Mouse (Mus musculus) MEL (cell line): ENCODE data around the gene D1Ertd622e. TPM values are rescaled to one million over a fixed set of nuclear protein-coding genes. Genes with fewer than 3 reads are reported as not detected.

Source experiments
- DNase-seq: peaks from one replicate; pipeline ENCODE4 v3.0.0; 2011; ENCODE audit warnings: low read depth, low spot score
- H3K27ac ChIP-seq: 2 replicates; pipeline ENCODE4 v1.5.1; 2012; ENCODE audit warnings: low read depth, mild to moderate bottlenecking, control low read depth, low read length, moderate library complexity; ENCODE audit not compliant: control insufficient read depth
- H3K27me3 ChIP-seq, 2 experiments: fragments of 150-350 bp in 1 of 2; sonication (generic) in 1 of 2; 2 replicates each; pipeline ENCODE4 v1.6.1; 2012; ENCODE audit warnings: low read length in 2 of 2, mild to moderate bottlenecking in 2 of 2, improper control_type of control experiment in 1 of 2, moderate library complexity in 1 of 2; ENCODE audit not compliant: insufficient read depth in 2 of 2, control insufficient read depth in 1 of 2
- H3K36me3 ChIP-seq, 2 experiments: 2 replicates each; pipeline ENCODE4 v1.6.1; 2012 to 2014; ENCODE audit warnings: low read length in 2 of 2, improper control_type of control experiment in 1 of 2, inconsistent platforms in 1 of 2, mild to moderate bottlenecking in 1 of 2; ENCODE audit not compliant: insufficient read depth in 2 of 2, control insufficient read depth in 1 of 2
- H3K4me1 ChIP-seq, 2 experiments: fragments of 150-350 bp in 1 of 2; sonication (generic) in 1 of 2; 2 replicates each; pipeline ENCODE4 v1.6.1; 2012; ENCODE audit warnings: low read length in 2 of 2, improper control_type of control experiment in 1 of 2, mild to moderate bottlenecking in 1 of 2; ENCODE audit not compliant: insufficient read depth in 2 of 2, control insufficient read depth in 1 of 2
- H3K4me3 ChIP-seq, 2 experiments: fragments of 150-350 bp in 1 of 2; sonication (generic) in 1 of 2; 2 replicates each; pipeline ENCODE4 v1.5.1; 2012; ENCODE audit warnings: low read depth in 2 of 2, low read length in 2 of 2, mild to moderate bottlenecking in 2 of 2, moderate library complexity in 2 of 2, control low read depth in 1 of 2, improper control_type of control experiment in 1 of 2; ENCODE audit not compliant: control insufficient read depth in 1 of 2, insufficient read depth in 1 of 2
- H3K79me2 ChIP-seq: 2 replicates; pipeline ENCODE4 v1.6.1; 2012; ENCODE audit warnings: mild to moderate bottlenecking, low read length, moderate library complexity; ENCODE audit not compliant: control insufficient read depth, poor library complexity, insufficient read depth
- H3K9ac ChIP-seq: 2 replicates; pipeline ENCODE4 v1.6.1; 2012; ENCODE audit warnings: low read depth, mild to moderate bottlenecking, control low read depth, low read length, moderate library complexity; ENCODE audit not compliant: control insufficient read depth, poor library complexity, severe bottlenecking
- H3K9me3 ChIP-seq: fragments of 150-350 bp; sonication (generic); replicated peaks from 2 replicates; pipeline ENCODE4 v1.6.1; 2012; ENCODE audit warnings: mild to moderate bottlenecking, low read length, improper control_type of control experiment, moderate library complexity; ENCODE audit not compliant: insufficient read depth
- CHD1 ChIP-seq: IDR thresholded peaks from 2 replicates; pipeline ENCODE4 v1.6.1; 2012; ENCODE audit warnings: low read depth, mild to moderate bottlenecking, inconsistent platforms, low read length, improper control_type of control experiment
- CTCF ChIP-seq, 3 experiments: IDR thresholded peaks in 2 of 3; conservative IDR thresholded peaks in 1 of 3; 2 replicates each; pipeline ENCODE4 v1.5.1; 2011 to 2012; ENCODE audit warnings: low read length in 3 of 3, low read depth in 2 of 3, mild to moderate bottlenecking in 2 of 3, improper control_type of control experiment in 1 of 3, inconsistent platforms in 1 of 3, mixed read lengths in 1 of 3, moderate library complexity in 1 of 3; ENCODE audit not compliant: control insufficient read depth in 1 of 3, insufficient read depth in 1 of 3, poor library complexity in 1 of 3, severe bottlenecking in 1 of 3
- E2F4 ChIP-seq: IDR thresholded peaks from 2 replicates; pipeline ENCODE4 v1.6.1; 2011; ENCODE audit warnings: low read depth, low read length, improper control_type of control experiment, borderline replicate concordance
- EP300 ChIP-seq, 2 experiments: IDR thresholded peaks; 2 replicates each; pipeline ENCODE4 v1.6.1; 2011; ENCODE audit warnings: improper control_type of control experiment in 2 of 2, low read length in 2 of 2, low read depth in 1 of 2, mild to moderate bottlenecking in 1 of 2
- ETS1 ChIP-seq: IDR thresholded peaks from 2 replicates; pipeline ENCODE4 v1.6.1; 2012; ENCODE audit warnings: low read depth, mild to moderate bottlenecking, inconsistent platforms, low read length, improper control_type of control experiment, moderate library complexity
- GABPA ChIP-seq: IDR thresholded peaks from 2 replicates; pipeline ENCODE4 v1.6.1; 2012; ENCODE audit warnings: low read depth, mild to moderate bottlenecking, inconsistent platforms, low read length, improper control_type of control experiment, moderate library complexity
- GATA1 ChIP-seq: IDR thresholded peaks from 2 replicates; pipeline ENCODE4 v1.6.1; 2011; ENCODE audit warnings: low read depth, low read length, improper control_type of control experiment
- HCFC1 ChIP-seq: IDR thresholded peaks from 2 replicates; pipeline ENCODE4 v1.6.1; 2012; ENCODE audit warnings: low read depth, mild to moderate bottlenecking, inconsistent platforms, low read length, improper control_type of control experiment, moderate library complexity
- KAT2A ChIP-seq: conservative IDR thresholded peaks from 2 replicates; pipeline ENCODE4 v1.6.1; 2012; ENCODE audit warnings: low read depth, low read length, improper control_type of control experiment, inconsistent platforms
- MAFK ChIP-seq: IDR thresholded peaks from 2 replicates; pipeline ENCODE4 v1.6.1; 2011; ENCODE audit warnings: low read depth, mild to moderate bottlenecking, low read length, improper control_type of control experiment, borderline replicate concordance
- MAX ChIP-seq: IDR thresholded peaks from 2 replicates; pipeline ENCODE4 v1.6.1; 2011; ENCODE audit warnings: low read length, improper control_type of control experiment
- MEF2A ChIP-seq: IDR thresholded peaks from 2 replicates; pipeline ENCODE4 v1.6.1; 2014; ENCODE audit warnings: low read depth, mild to moderate bottlenecking, inconsistent platforms, low read length, improper control_type of control experiment; ENCODE audit not compliant: poor library complexity, insufficient replicate concordance, severe bottlenecking; ENCODE audit errors: extremely low read depth
- MXI1 ChIP-seq: IDR thresholded peaks from 2 replicates; pipeline ENCODE4 v1.6.1; 2011; ENCODE audit warnings: mild to moderate bottlenecking, low read depth, low read length, improper control_type of control experiment
- MYB ChIP-seq: IDR thresholded peaks from 2 replicates; pipeline ENCODE4 v1.6.1; 2011; ENCODE audit warnings: mild to moderate bottlenecking, low read depth, low read length, improper control_type of control experiment
- MYC ChIP-seq: IDR thresholded peaks from 2 replicates; pipeline ENCODE4 v1.6.1; 2011; ENCODE audit warnings: low read depth, mild to moderate bottlenecking, low read length, improper control_type of control experiment, moderate library complexity
- NELFE ChIP-seq: IDR thresholded peaks from 2 replicates; pipeline ENCODE4 v1.6.1; 2011; ENCODE audit warnings: low read depth, low read length, improper control_type of control experiment
- POLR2A ChIP-seq, 2 experiments: IDR thresholded peaks; 2 replicates each; pipeline ENCODE4 v1.6.1; 2011 to 2012; ENCODE audit warnings: low read length in 2 of 2, mild to moderate bottlenecking in 2 of 2, control low read depth in 1 of 2, improper control_type of control experiment in 1 of 2, low read depth in 1 of 2, moderate library complexity in 1 of 2; ENCODE audit not compliant: control insufficient read depth in 1 of 2, insufficient read depth in 1 of 2, poor library complexity in 1 of 2
- POLR2AphosphoS5 ChIP-seq: IDR thresholded peaks from 2 replicates; pipeline ENCODE4 v1.6.1; 2012; ENCODE audit warnings: low read depth, borderline replicate concordance, mild to moderate bottlenecking, inconsistent platforms, low read length, moderate library complexity, mixed read lengths
- RAD21 ChIP-seq: IDR thresholded peaks from 2 replicates; pipeline ENCODE4 v1.6.1; 2011; ENCODE audit warnings: mild to moderate bottlenecking, low read depth, low read length, improper control_type of control experiment
- SIN3A ChIP-seq: IDR thresholded peaks from 2 replicates; pipeline ENCODE4 v1.6.1; 2012; ENCODE audit warnings: low read length, improper control_type of control experiment, inconsistent platforms
- TAL1 ChIP-seq: IDR thresholded peaks from 2 replicates; pipeline ENCODE4 v1.6.1; 2012; ENCODE audit warnings: mild to moderate bottlenecking, inconsistent platforms, low read length, moderate library complexity, mixed read lengths
- TBP ChIP-seq: IDR thresholded peaks from 2 replicates; pipeline ENCODE4 v1.8.0; 2011; ENCODE audit warnings: low read depth, low read length, improper control_type of control experiment
- USF1 ChIP-seq: IDR thresholded peaks from 2 replicates; pipeline ENCODE4 v1.6.1; 2014; ENCODE audit warnings: low read depth, mild to moderate bottlenecking, inconsistent platforms, low read length, improper control_type of control experiment, moderate library complexity
- ZKSCAN1 ChIP-seq: IDR thresholded peaks from 2 replicates; pipeline ENCODE4 v1.6.1; 2012; ENCODE audit warnings: low read depth, mild to moderate bottlenecking, inconsistent platforms, low read length, improper control_type of control experiment, moderate library complexity
- ZMIZ1 ChIP-seq: IDR thresholded peaks from 2 replicates; pipeline ENCODE4 v1.6.1; 2012; ENCODE audit warnings: low read depth, mild to moderate bottlenecking, inconsistent platforms, low read length, improper control_type of control experiment, moderate library complexity
- ZNF384 ChIP-seq: IDR thresholded peaks from 2 replicates; pipeline ENCODE4 v1.6.1; 2012; ENCODE audit warnings: low read depth, mild to moderate bottlenecking, inconsistent platforms, low read length, improper control_type of control experiment
- polyA plus RNA-seq, 2 experiments: library from polyadenylated mRNA; stranded (reverse) in 1 of 2; unstranded in 1 of 2; fragments of >175 nt in 1 of 2; fragments of >200 nt in 1 of 2; gene quantifications; 2 replicates each; pipeline versions ENCODE4 v1.2.1 to v1.2.4; 2012; ENCODE audit warnings: low replicate concordance in 2 of 2, low read depth in 1 of 2; ENCODE audit not compliant: insufficient read length in 2 of 2, insufficient read depth in 1 of 2, missing spikeins in 1 of 2
- total RNA-seq: library from RNA; depleted of rRNA; stranded (reverse); fragments of 300-350 nt; gene quantifications from 2 replicates; pipeline ENCODE4 v1.2.3, GENCODE M21; 2012

D1Ertd622e gene
- total and polyA plus RNA-seq, 3 experiments: 26.8 to 53.9 (median 46.5) TPM

DNA sequence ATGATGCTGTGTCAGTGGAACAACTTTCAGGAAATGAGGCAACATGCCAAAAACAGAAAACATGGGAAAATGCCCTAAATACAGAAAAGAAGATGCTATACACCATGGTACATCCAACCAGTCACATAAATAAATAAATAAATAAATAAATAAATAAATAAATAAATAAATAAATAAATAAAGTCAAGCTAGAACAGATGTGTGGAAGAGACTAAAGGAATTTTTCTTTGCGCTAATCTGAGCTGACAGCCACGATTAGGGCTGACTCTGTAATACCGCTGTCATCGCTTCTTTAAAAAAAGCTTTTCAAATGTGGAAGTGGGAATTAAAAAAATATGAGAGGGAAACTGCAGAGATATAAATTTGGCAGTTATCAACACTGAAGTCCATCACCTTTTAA is 93.9 kb downstream of the D1Ertd622e start:
- no peaks in the 10 kb centered on the region for H3K9me3 ChIP-seq
- H3K9ac ChIP-seq: no peak overlapping the region
- no peak overlapping the region for H3K27ac ChIP-seq
- no peaks in the 10 kb centered on the region for H3K79me2 ChIP-seq
- H3K36me3 ChIP-seq: no peaks in the 10 kb centered on the region; a peak in 1 of 4 replicates
- H3K4me1 ChIP-seq: no peaks in the 10 kb centered on the region
- no peaks in the 10 kb centered on the region for H3K27me3 ChIP-seq
- H3K4me3 ChIP-seq: no peak overlapping the region
- no peak for DNase-seq
- TF ChIP-seq E2F4: no peak
- TF ChIP-seq TAL1: no peak
- TF ChIP-seq SIN3A: no peak
- no peak for TF ChIP-seq MAFK
- TF ChIP-seq NELFE: no peak
- no peak for TF ChIP-seq ZKSCAN1
- TF ChIP-seq HCFC1: no peak
- no peak for TF ChIP-seq MYB
- no peak for TF ChIP-seq MEF2A
- TF ChIP-seq CHD1: no peak
- TF ChIP-seq GABPA: no peak
- TF ChIP-seq TBP: no peak

DNA sequence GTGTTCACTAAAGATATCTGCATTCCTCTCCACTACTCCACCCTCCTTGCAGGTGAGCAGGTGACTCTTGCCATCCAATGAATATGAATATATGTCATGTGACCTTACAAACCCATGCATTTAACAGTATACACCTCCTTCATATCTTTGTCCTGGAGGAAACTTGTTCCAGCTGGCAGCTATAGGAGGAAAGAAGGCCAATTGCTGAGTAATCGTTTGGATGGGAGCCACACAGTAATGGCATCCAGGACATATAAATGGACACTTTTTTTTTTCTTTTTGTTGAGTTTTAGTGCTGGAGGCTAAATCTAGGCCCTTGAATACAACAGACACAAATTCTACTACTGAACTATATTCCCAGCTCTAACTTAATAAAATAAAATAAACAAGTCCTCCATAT is 97.2 kb downstream of the D1Ertd622e start:
- Histone ChIP-seq H3K4me1 (no peaks in the 10 kb centered on the region), H3K9ac (no peak overlapping the region), H3K4me3 (no peak overlapping the region), H3K36me3 (no peaks in the 10 kb centered on the region), H3K27me3 (no peaks in the 10 kb centered on the region), H3K27ac (no peak overlapping the region), H3K79me2 (no peaks in the 10 kb centered on the region), H3K9me3 (no peaks in the 10 kb centered on the region)
- TF ChIP-seq KAT2A (no peak), ETS1 (no peak), TBP (no peak), EP300 (IDR thresholded peaks at IDR 0.05; ENCODE audit: low read depth in 1 of 2, low read length in 2 of 2) (no peak), USF1 (no peak), POLR2AphosphoS5 (no peak), MYC (no peak), GABPA (no peak), MXI1 (no peak), GATA1 (no peak), ZNF384 (no peak), CTCF (IDR thresholded peaks at IDR 0.05 in 2 of 3, conservative IDR thresholded peaks at IDR 0.05 in 1 of 3; ENCODE audit: control insufficient read depth in 1 of 3, insufficient read depth in 1 of 3, low read depth in 2 of 3, low read length in 3 of 3, poor library complexity in 1 of 3, severe bottlenecking in 1 of 3) (no peak), ZMIZ1 (no peak), RAD21 (no peak), SIN3A (no peak), MAX (no peak), POLR2A (IDR thresholded peaks at IDR 0.05; ENCODE audit: control insufficient read depth in 1 of 2, insufficient read depth in 1 of 2, low read depth in 1 of 2, low read length in 2 of 2, poor library complexity in 1 of 2) (no peak)
- no peak for DNase-seq
